Mouse (Mus musculus) olfactory bulb, adult 2 months (tissue): ENCODE results near the gene Nr1i2.

Experiments
- CTCF ChIP-seq: fragments of 200-500 bp; IDR thresholded peaks from 2 replicates; pipeline ENCODE4 v1.5.1; 2012; ENCODE audit warnings: low read depth, mild to moderate bottlenecking, low read length, moderate library complexity; ENCODE audit not compliant: insufficient read depth
- POLR2A ChIP-seq: fragments of 200-500 bp; IDR thresholded peaks from 2 replicates; pipeline ENCODE4 v1.6.1; 2012; ENCODE audit warnings: mild to moderate bottlenecking, low read depth, low read length, moderate library complexity; ENCODE audit not compliant: insufficient read depth

- TF ChIP-seq CTCF (0 out of 2 replicates have a peak, but pooled peaks have one; percentile 10), POLR2A (no peak)
Measured at GRCm38 (mm10) chr16:38306571-38307220, 12.1 kb upstream of the Nr1i2 start.
